Mouse (Mus musculus) left cerebral cortex, adult 11 months (tissue): ENCODE results near the gene Lif.

Source experiments
- DNase-seq: peaks from one replicate; pipeline ENCODE4 v3.0.0; 2022; ENCODE audit warnings: low spot score

The Lif gene

DNA sequence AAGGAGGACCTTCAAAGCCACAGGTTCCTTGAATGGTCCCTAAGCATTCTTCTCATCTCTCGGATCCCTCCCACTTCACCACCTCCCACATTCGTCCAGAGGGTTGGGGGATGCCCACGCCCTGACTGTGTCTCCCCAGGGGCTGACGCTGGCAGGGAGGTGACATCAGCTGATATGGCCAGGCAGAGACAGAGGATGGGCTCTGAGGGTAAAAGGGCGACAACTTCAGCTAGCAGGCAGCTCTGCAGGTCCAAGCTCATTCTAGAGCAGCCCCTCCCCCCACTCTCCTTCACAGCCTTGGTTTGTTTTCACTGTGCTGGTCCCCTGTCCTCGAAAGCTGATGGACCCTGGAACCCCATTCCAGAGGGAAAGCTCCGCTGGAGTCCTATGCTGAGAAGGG, 41.3 kb downstream of the Lif start:
- DNase-seq, result no peak

DNA sequence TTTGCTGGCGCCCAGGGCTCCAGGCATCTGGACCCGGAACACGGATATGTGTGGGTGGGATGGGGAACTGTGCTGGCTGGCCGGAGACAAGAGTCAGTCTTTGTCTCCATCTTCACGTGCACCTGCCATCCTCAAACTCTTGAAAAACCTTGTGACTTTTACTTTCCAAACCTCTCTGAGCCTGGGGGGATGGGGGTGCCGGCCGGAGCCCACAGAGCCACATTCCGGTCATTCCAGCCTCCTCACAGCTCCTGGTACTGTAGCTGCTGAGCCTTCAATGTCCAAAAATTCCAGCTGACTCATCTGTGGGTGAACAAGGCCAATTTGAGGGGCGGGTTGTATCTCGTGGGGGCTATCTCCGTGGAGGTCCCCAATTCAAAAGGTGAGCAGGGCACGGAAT, 41.8 kb downstream of the Lif start:
- DNase-seq, result no peak

DNA sequence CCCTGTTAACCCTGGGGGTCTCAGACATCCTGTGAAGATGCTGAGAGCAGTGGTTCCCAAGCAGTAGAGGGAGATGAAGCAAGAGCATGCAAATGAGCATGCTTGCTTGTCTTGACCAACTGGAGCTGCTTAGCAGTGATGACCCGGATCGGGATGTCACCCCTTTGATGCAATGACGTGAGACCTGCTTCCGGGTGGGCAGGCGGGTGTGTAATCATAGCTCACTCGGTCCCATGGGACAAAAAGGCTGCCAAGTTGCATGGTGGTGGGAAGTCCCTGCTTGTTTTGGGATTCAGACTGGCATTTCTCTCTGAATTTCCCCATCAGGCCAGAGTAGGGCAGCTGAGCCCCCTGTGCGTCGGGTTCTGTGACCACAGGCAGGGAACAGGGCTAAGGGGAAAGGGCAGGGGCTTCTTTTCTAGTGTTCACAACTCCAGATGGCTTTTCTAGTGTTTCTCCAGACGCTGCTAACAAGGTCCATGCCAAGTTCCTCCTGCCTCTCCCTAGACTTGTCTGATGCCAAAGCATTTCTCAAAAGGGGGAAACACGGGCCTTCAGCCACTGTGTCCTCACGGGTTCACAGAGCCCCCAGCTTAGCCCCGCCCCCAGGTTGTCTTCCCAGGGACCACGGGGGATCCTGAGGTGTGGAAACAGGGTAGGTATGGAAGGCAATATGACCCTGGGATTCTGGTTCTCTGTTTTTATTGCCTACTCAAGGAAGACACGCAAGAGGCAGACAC, 42.5 kb downstream of the Lif start:
- no peak for DNase-seq

DNA sequence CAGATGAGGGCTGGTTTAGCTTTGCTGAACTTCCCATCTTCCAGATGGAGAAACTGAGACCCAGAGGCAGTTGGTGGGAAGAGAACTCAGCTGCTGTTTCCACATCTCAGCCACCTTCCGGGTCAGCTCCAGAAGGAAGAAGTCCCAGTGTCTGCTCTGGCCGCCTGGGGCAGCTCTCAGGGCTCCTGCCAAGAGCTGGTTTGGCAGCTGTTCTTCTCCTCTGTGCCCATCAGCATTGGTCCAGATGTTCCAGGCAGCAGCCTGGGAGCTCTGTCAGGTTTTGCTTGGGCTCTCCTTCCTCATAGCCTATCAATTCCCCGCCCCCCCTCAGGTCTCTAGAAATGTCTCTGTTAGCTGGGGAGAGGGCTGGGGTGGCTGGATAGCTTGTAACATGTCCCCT, 43.3 kb downstream of the Lif start:
- no peak for DNase-seq

DNA sequence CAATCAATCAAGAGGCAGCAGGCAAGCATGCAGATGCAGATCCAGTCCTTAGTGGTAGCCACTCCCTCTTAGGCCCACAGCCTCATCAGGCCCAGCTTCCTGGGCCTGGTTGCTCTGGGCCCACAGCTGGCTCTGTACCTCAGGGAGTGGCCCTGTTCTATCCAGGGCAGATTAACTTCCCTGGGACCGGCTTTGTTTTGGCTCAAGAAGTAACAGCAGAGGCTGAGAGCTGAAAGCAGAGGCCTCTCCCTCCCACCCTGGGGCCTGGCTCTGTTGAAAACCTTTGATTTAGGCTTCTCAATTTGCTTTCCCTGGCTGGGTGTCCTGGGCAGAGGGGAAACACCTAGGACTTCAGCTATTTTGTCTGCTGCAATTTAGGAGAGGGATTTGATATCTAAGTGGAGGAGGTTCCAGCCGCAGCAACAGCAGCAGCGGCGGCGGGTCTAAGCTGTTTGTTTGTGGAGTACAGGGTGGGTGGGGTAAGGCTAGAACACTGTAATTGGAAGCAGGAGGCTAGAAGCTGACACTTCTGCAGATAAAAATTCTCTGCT, 45.1 kb downstream of the Lif start:
- DNase-seq, result no peak

DNA sequence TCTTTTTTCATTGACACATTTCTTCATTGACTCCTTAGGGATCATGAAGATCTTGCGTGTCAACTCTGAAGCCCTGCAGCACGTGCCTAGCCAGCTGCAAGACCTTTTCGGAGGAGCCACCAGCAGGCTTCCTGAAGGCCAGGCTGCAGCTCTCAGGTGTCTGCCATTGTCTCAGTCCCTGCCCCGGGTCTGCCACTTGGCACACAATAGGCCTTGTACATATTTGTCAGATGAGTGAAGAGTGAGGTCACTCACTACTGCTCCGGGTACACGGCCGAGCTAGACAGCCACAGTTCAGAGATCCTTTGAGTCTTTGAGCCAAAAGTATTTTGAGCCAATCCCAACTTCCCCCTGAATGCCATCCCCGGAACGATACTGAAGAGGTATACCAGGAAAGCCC, 45.7 kb downstream of the Lif start:
- no peak for DNase-seq

DNA sequence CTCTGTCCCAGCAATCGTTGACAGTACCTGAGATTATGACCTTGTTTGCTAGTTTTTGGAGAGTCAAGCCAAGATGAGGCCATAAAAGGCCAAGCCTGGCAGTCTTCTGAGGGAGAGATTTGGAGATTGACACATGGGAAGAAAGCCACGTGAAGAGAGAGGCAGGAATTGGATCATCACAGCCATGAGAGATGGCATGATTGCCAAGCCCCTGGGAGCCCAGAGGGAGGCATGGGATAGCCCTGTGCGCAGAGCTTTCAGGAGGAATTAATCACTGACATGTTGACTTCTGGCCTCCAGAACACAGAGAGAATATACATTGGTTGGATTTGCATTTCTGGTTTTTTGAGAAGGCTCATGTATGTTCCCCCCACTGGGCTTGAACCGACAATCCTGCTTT, 46.8 kb downstream of the Lif start:
- no peak for DNase-seq

DNA sequence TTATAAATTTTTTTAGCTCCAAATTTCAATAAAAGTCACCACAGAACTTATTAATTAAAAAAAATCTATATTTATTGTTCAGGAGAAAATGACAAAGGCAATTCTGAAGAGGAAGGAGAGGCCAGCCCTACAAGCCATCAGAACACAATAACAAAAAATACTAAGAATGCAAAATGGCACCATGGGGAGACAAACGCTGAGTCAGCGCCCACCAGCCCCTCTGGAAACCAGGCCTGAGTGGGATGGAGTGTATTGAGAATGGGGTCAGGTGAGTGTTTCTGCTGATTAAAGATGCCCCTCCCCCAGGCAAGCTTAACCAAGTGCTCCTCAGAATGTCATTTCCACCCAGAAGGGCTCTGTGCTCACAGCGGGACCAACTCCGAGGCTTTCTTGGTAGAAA, 47.7 kb downstream of the Lif start:
- DNase-seq, result no peak

DNA sequence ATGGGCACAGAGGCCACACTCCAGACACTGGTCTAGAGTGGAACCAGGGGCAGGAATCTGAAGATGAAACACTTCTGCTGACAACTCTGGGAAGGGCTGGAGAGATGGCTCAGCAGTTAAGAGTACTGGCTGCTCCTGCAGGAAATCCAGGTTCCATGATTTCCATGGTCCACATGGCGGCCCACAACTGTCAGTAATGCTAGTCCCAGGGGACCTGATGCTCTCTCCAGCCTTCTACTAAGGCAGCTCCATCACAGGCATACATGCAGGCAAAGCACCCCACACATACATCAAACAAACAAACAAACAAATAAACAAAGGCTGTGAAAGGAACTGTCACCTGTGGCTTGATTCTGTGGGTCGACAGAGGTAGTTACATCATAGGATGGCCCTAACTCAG, 48.7 kb downstream of the Lif start:
- DNase-seq, result no peak

DNA sequence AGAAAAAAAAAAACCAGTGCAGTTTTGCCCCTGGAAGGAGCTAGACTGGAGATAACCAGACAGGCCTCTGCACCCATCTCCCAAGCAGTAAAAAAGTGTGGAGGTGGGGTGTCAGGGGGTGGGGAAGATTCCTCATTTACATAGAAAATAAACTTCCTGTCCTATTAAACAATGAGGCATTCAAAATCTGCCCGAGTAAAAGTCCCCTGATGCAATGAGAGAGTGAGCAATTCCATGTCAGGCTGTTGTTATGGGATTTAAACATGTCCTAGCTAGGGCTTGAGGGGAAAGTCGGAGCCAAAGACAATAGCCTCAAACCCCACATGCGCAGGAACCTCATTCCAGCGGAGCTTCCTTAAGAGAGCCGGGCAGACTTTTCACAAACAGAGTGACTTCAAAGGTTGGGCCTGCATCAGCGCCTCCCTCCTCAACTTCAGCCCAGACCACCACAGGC, 50.7 kb downstream of the Lif start:
- DNase-seq, result no peak

DNA sequence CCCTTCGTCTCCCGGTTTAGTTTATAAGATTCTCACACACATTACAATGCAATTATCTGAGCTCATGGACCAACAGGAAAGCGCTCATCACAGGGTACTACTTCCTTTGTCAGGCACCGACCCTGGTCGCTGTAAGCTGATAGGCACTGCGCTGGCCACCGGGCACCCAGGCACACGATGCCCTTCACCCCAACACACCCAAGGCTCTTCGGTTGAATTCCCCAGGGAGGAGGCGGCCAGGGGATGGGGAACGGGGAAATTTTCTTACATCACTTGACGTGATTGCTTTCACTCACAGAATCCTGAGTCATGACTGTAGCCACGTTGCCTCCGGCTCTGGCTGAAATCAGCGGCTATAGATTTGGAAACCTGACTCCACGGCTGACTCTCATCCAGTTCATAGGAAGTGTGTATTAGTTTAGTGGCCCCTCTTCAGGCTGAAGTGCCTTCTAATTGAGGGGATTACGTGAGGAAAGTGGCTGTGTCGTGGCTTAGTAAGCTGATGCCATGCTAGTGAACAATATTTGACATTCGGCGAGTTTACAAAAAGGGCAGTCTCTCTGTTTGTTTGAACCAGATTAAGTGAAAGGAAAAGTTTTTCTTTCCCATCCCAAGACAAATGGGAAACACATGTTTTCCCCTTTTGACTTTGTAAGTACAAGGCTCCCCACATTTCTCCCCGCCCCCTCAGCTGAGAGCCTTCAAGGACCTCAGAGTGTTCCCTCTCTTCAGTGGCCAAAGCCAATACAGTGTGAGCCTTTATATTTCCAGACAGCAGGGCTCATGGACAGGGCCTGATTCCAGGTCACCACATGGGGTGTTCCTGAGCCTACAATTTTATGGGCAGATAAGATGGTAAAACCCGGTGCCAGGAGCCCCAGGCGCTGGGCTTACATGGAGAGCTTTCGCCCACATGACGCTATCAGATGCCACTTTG, 51.4 kb downstream of the Lif start:
- no peak for DNase-seq

DNA sequence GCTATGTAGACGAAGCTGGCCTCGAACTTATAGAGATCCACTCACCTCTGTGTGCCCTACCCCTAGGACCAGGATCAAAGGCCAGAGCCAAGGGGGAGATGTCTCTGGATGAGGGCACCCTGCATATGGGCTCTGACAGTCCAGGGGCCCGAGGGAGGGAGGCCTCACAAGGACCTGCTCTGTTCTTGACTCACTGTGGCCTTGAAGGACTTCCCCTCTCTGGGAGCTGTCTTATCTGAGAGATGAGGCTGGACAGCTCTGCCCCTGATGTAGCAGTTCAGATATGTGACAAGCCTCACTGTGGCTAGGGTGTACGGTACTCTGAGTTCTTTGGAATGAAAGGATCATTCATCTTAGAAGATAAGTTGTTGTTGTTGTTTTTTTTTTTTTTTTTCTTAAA, 52.3 kb downstream of the Lif start:
- no peak for DNase-seq

DNA sequence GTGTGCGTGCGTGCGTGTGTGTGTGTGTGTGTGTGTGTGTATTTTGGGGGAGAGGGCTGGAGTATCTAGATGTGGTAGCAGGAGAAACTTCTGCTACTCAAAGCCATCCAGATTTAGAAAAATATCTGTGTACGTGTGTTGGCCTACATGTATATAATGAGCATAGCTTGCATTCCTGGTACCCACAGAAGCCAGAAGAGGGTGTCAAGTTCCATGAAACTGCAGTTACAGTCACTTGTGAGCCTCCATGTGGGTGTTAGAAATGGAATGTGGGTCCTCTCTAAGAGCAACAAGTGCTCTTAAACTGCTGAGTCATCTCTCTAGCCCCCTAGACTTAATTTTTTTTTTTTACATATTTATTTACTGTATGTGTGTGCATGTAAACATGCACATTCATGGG, 53.0 kb downstream of the Lif start:
- no peak for DNase-seq

DNA sequence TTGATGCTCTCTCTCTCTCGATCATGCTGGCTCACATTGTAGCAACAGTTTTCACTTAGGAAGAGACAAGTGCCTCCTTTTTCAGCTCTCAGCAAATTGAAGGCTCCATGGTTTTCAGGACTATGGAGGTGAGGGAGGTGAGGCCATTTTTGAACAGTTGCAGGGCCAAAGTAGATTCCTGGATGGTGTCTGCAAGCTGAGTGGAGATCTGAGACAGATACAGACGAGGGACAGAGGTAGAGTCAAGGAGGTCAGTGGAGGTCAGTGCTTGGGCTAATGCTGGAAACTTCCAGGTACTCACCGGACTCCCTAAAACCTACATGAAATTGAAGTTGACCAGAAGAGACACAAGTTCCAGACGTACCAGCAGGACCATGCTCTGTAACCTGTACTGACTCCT, 54.8 kb downstream of the Lif start:
- no peak for DNase-seq

DNA sequence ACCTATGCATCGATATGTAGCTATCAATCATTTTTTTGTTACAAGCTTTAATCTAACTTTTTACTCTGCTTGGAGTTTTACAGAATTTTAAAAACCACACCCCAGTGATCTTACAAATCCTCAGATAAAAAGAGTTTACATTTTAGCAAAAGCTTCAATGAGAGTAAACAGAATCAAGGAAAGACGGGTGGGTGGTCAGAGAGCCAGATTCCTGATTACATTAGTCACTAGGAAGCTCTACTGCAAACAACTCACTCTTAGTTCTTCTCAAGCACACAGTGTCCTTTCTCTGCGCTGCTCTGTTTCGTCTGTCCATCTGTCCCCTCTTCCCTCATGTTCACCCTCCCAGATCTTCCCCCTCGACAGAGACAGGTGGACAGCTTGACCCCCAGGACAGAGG, 59.9 kb downstream of the Lif start:
- DNase-seq, result no peak

DNA sequence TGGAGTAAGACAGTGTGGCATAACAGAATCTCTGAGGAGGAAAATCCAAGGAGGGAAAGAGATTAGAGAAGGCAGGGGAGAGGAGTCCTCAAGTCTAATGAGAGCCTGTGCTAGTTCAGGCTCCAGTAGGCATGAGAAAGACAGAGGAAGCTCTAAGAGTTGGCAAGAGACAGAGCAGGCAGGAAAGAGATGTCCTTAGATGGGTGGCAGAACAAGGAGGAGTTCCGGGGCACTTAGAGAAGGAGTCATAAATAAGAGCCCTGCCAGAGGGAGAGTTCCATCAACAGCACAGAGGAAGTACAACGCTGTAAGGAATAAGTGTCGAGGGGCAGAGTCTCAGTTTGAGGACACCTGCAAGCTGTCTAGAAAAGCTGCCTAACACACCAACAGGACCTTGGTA, 60.7 kb downstream of the Lif start:
- DNase-seq, result no peak

DNA sequence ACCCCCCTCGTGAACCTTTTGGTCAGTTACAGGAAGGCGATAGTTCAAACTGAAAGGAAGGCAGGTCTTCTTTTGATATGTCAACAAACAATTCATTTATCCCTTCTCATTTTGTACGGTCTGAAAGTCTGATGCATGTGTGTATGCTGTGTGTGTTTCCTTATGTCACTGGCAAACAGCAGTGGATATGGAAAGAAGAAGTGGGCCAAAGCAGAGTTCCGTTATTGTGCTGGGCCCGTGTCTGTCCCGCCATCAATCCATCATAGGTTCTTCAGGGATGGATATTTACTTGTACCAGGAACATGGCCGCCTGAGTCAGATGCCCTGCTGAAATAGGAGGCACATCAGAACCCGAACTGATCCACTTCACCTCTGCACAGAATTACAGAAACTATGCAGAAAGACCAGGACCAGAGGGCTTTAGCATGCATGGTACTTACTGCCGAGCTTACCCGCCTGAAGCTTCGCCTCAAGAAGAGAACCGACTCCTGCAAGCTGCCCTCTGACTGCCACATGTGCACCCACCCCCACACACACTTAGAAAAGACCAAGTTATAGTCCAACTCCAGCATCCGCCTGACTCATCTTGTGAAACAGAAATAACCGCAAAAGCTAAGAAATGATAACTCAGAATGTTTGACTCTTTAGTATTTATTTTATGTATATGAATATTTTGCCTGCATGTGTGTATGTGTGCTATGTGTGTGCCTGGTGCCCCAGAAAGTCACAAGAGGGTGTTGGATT, 62.0 kb downstream of the Lif start:
- DNase-seq, result no peak

DNA sequence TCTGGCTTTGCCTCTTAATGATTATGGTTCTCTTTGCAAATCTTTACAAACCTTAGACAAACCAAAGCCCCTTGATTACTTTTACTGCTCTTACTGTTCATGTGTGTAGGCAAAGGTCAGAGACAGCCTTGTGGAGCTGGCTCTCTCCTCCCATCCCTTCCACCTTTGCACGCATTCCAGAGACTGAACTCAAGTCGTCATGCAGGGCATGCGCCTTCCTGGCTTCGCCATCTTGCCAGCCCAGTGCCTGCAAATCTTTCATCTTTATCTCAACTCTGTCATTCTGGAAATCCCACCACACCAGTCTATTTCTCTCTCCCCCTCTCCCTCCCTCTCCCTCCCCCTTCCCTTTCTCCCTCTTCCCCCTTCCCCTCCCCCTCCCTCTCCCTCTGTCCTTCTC, 63.5 kb downstream of the Lif start:
- DNase-seq, result no peak
